In the genomic region with DNA sequence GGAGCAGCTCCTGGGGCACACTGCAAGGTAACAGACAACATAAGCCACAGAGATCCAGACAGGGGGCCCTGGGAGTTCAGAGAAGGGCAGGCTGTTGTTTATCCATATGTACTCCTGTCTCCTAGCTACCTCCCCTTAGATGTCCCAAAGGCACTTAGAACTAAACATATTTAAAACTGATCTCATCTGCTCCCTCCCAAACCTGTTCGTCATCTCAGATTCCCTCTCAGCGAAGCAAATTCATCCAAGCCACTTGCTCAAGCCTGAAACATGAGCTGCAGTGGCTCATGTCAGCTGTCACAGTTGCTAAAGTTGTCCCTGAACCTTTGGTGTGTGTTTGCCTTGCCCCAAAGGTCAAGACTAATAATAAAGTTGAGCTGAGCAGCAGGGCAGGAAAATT, we compare ENCODE assay signal across 10 mouse cellular contexts.
DNase-seq lines count a peak whose midpoint lies in the region; ATAC-seq and TF ChIP-seq lines count a peak whose summit lies in the region.
"Had no signal": no experiment of that assay in that cellular context is flagged by ENCODE, and none has a peak within 500 bp of the region (broad histone marks: within the 10 kb centered on the region; RNA-seq: fewer than 3 reads in every experiment).

No protein-coding gene starts in this region.

- no peak for TF ChIP-seq CTCF in heart, adult 2 months (IDR thresholded peaks at IDR 0.05)

- no peak overlapping the region for H3K9ac ChIP-seq in heart, adult 2 months (ENCODE audit: low read depth, low read length)
- no peak overlapping the region for H3K9ac ChIP-seq in limb, embryonic 13.5 days
- H3K9ac ChIP-seq in forebrain, embryonic 16.5 days (replicated peaks; ENCODE audit: low read depth, low read length) = no peak overlapping the region
- H3K9ac ChIP-seq: liver, embryonic 12.5 days had no signal

- peak; percentile 49 for ATAC-seq in limb, embryonic 13.5 days (ENCODE audit: low FRiP score, low read depth)
- ATAC-seq in forebrain, embryonic 16.5 days = no peak
- ATAC-seq: liver, embryonic 12.5 days had no signal

- peak overlapping the region; percentile 55 for H3K27ac ChIP-seq in heart, adult 2 months
- H3K27ac ChIP-seq in limb, embryonic 13.5 days = no peak overlapping the region; the same call in 1 of the 2 replicates
- H3K27ac ChIP-seq in forebrain, embryonic 16.5 days (ENCODE audit: low read length) = no peak overlapping the region
- H3K27ac ChIP-seq: liver, embryonic 12.5 days had no signal

- H3K4me3 ChIP-seq in heart, adult 2 months = no peak overlapping the region
- H3K4me3 ChIP-seq in limb, embryonic 13.5 days = no peak overlapping the region
- H3K4me3 ChIP-seq in forebrain, embryonic 16.5 days (replicated peaks; ENCODE audit: low read length) = no peak overlapping the region
- H3K4me3 ChIP-seq: liver, embryonic 12.5 days; megakaryocyte, embryonic 14.5 days had no signal

- no peaks in the 10 kb centered on the region; the same call in 1 of the 2 replicates for H3K4me1 ChIP-seq in heart, adult 2 months (ENCODE audit: control insufficient read depth, insufficient read depth, low read length)
- H3K4me1 ChIP-seq in limb, embryonic 13.5 days = no peaks in the 10 kb centered on the region
- H3K4me1 ChIP-seq in forebrain, embryonic 16.5 days (replicated peaks; ENCODE audit: control insufficient read depth, insufficient read depth, low read length) = no peaks in the 10 kb centered on the region

- intact Hi-C loops in gastrocnemius, postnatal 36 days (cut with DNase I) = loop anchor here (5.0 kb wide), 1 partner anchor 162 kb away; no protein-coding TSS in a partner anchor
- intact Hi-C loops in heart, adult 2 months (cut with DNase I) = loop anchor here (2.0 to 10.0 kb wide), 4 partner anchors 141 to 441 kb away; partner anchors contain the start of genes Maged2 and Tsr2

- H3K79me2 ChIP-seq in heart, adult 2 months (replicated peaks; ENCODE audit: control insufficient read depth, insufficient read depth, low read length) = no peaks in the 10 kb centered on the region

- TF ChIP-seq EP300 in heart, adult 2 months (IDR thresholded peaks at IDR 0.05; ENCODE audit: insufficient read depth, low read depth, low read length) = no peak

- H3K36me3 ChIP-seq in heart, adult 2 months (ENCODE audit: control insufficient read depth, insufficient read depth, low read length) = no peaks in the 10 kb centered on the region
- H3K36me3 ChIP-seq in limb, embryonic 13.5 days = no peaks in the 10 kb centered on the region
- no peaks in the 10 kb centered on the region for H3K36me3 ChIP-seq in forebrain, embryonic 16.5 days (ENCODE audit: control insufficient read depth, insufficient read depth)
- H3K36me3 ChIP-seq: liver, embryonic 12.5 days had no signal

- 52% methylated on average over 2 of the region's 2 CpGs for WGBS in heart, adult 2 months
- 26% methylated on average over 2 of the region's 2 CpGs for WGBS in limb, embryonic 13.5 days
- WGBS in forebrain, embryonic 16.5 days = 74% methylated on average over 2 of the region's 2 CpGs

- no peaks in the 10 kb centered on the region for H3K27me3 ChIP-seq in heart, adult 2 months (ENCODE audit: control insufficient read depth, insufficient read depth, low read length)
- peaks cover 6% of the 10 kb centered on the region; the same call in 1 of the 2 replicates for H3K27me3 ChIP-seq in limb, embryonic 13.5 days
- H3K27me3 ChIP-seq in forebrain, embryonic 16.5 days (replicated peaks; ENCODE audit: control insufficient read depth, insufficient read depth, low read length) = no peaks in the 10 kb centered on the region

- DNase-seq in gastrocnemius, adult 18-20 months (ENCODE audit: low spot score) = peak; percentile 62
- DNase-seq in gastrocnemius, postnatal 36 days = no peak
- peak; percentile 54 for DNase-seq in embryo, embryonic 11 days
- peak in 1 of 2 experiments; percentile 32 for DNase-seq in heart, adult 2 months
- DNase-seq in cerebellum, adult 9-10 months = no peak
- no peak for DNase-seq in layer of hippocampus, postnatal 36 days

- no peak overlapping the region for H3K4me2 ChIP-seq in limb, embryonic 13.5 days (replicated peaks)
- no peak overlapping the region for H3K4me2 ChIP-seq in forebrain, embryonic 16.5 days (ENCODE audit: low read length)
- H3K4me2 ChIP-seq: liver, embryonic 12.5 days had no signal

- H3K9me3 ChIP-seq in limb, embryonic 13.5 days = no peaks in the 10 kb centered on the region
- no peaks in the 10 kb centered on the region for H3K9me3 ChIP-seq in forebrain, embryonic 16.5 days (ENCODE audit: control insufficient read depth, low read length)
- H3K9me3 ChIP-seq: liver, embryonic 12.5 days; megakaryocyte, embryonic 14.5 days had no signal

- no peak for TF ChIP-seq POLR2A in heart, adult 2 months (IDR thresholded peaks at IDR 0.05; ENCODE audit: insufficient read depth, low read depth, low read length)

Comparison
In these comparisons a context has a peak if more than half of its experiments do, and no peak if none do; other contexts are left out.
1. DNase-seq: peak in gastrocnemius, adult 18-20 months (single experiment) and embryo, embryonic 11 days (single experiment); none in gastrocnemius, postnatal 36 days (0 of 2), cerebellum, adult 9-10 months (single experiment) and layer of hippocampus, postnatal 36 days (0 of 2).